Mouse (Mus musculus) hindbrain, embryonic 10.5 days (tissue): ENCODE measurements at regions not wholly inside any gene's neighbourhood (a gene's known extent, or its start where the extent isn't known, plus 50 kb on each side); places are given as distances from the start of the nearest gene placed in this dataset.

Source experiments
- DNase-seq: peaks from one replicate; pipeline ENCODE4 v3.0.0-alpha.2; 2017; ENCODE audit warnings: low spot score
- H3K27ac ChIP-seq: fragments of 300-500 bp; sonication (generic); 2 replicates; pipeline ENCODE4 v1.5.1; 2016; ENCODE audit warnings: mild to moderate bottlenecking, moderate library complexity
- H3K27me3 ChIP-seq: fragments of 300-500 bp; sonication (generic); 2 replicates; pipeline ENCODE4 v1.6.1; 2016; ENCODE audit warnings: mild to moderate bottlenecking; ENCODE audit not compliant: poor library complexity, insufficient read depth, severe bottlenecking
- H3K36me3 ChIP-seq: fragments of 300-500 bp; sonication (generic); 2 replicates; pipeline ENCODE4 v1.6.1; 2016; ENCODE audit warnings: mild to moderate bottlenecking, moderate library complexity
- H3K4me1 ChIP-seq: fragments of 300-500 bp; sonication (generic); replicated peaks from 2 replicates; pipeline ENCODE4 v1.6.1; 2016; ENCODE audit warnings: mild to moderate bottlenecking
- H3K4me3 ChIP-seq: fragments of 300-500 bp; sonication (generic); 2 replicates; pipeline ENCODE4 v1.5.1; 2016; ENCODE audit warnings: mild to moderate bottlenecking, moderate library complexity
- H3K9me3 ChIP-seq: fragments of 300-500 bp; sonication (generic); 2 replicates; pipeline ENCODE4 v1.6.1; 2016; ENCODE audit warnings: mild to moderate bottlenecking, moderate library complexity
- WGBS: fragments of 180-500 bp; shearing (Covaris S2); methylation state at CpG from one replicate; pipeline ENCODE4 v1.1.7; 2016; 5-methylcytosine and 5-hydroxymethylcytosine counted together

- H3K27me3 ChIP-seq: peaks cover 26% of the 10 kb centered on the region
- no peak overlapping the region for H3K4me3 ChIP-seq
- H3K4me1 ChIP-seq: peaks cover 23% of the 10 kb centered on the region
- H3K27ac ChIP-seq: 0 out of 2 replicates have a peak overlapping the region, but pooled peaks have one; percentile 35
- no peaks in the 10 kb centered on the region for H3K9me3 ChIP-seq
- no peaks in the 10 kb centered on the region for H3K36me3 ChIP-seq
- no peak for DNase-seq
- 89% methylated on average over 13 of the region's 13 CpGs for WGBS
These were observed 160.9 kb downstream of the Phlda1 start for GRCm38 (mm10) chr10:111666963-111667362.

GRCm38 (mm10) chr10:111668639-111669038 lies 162.6 kb downstream of the Phlda1 start:
- Histone ChIP-seq H3K36me3 (no peaks in the 10 kb centered on the region), H3K4me1 (peaks cover 40% of the 10 kb centered on the region), H3K4me3 (no peak overlapping the region), H3K27me3 (peaks cover 25% of the 10 kb centered on the region; the same call in 1 of the 2 replicates), H3K9me3 (no peaks in the 10 kb centered on the region), H3K27ac (peak overlapping the region; percentile 74)
- DNase-seq: no peak
- WGBS: 88% methylated on average over 1 of the region's 1 CpGs

- peaks cover 47% of the 10 kb centered on the region for H3K4me1 ChIP-seq
- peak overlapping the region; percentile 74 for H3K27ac ChIP-seq
- peaks cover 25% of the 10 kb centered on the region; the same call in 1 of the 2 replicates for H3K27me3 ChIP-seq
- WGBS: 45% methylated on average over 6 of the region's 6 CpGs
- no peaks in the 10 kb centered on the region for H3K36me3 ChIP-seq
- no peaks in the 10 kb centered on the region for H3K9me3 ChIP-seq
- peak; percentile 65 for DNase-seq
- no peak overlapping the region for H3K4me3 ChIP-seq
These were observed 163.6 kb downstream of the Phlda1 start for GRCm38 (mm10) chr10:111669658-111670057.

- no peaks in the 10 kb centered on the region for H3K9me3 ChIP-seq
- peaks cover 47% of the 10 kb centered on the region for H3K4me1 ChIP-seq
- no peak for DNase-seq
- H3K36me3 ChIP-seq: no peaks in the 10 kb centered on the region
- peak overlapping the region; percentile 79 for H3K27ac ChIP-seq
- WGBS: 94% methylated on average over 14 of the region's 14 CpGs
- peaks cover 18% of the 10 kb centered on the region; the same call in 1 of the 2 replicates for H3K27me3 ChIP-seq
- no peak overlapping the region for H3K4me3 ChIP-seq
These were observed 164.6 kb downstream of the Phlda1 start for GRCm38 (mm10) chr10:111670666-111671065.

- peak overlapping the region; percentile 60 for H3K27ac ChIP-seq
- peaks cover 8% of the 10 kb centered on the region; the same call in 1 of the 2 replicates for H3K27me3 ChIP-seq
- DNase-seq: peak; percentile 47
- H3K9me3 ChIP-seq: no peaks in the 10 kb centered on the region
- H3K4me3 ChIP-seq: no peak overlapping the region
- peaks cover 52% of the 10 kb centered on the region for H3K4me1 ChIP-seq
- no peaks in the 10 kb centered on the region for H3K36me3 ChIP-seq
- 47% methylated on average over 12 of the region's 12 CpGs for WGBS
These were observed 166.6 kb downstream of the Phlda1 start for GRCm38 (mm10) chr10:111672454-111673316.

- no peak overlapping the region for H3K4me3 ChIP-seq
- peak overlapping the region; percentile 60; the same call in 1 of the 2 replicates for H3K27ac ChIP-seq
- H3K9me3 ChIP-seq: no peaks in the 10 kb centered on the region
- H3K4me1 ChIP-seq: peaks cover 52% of the 10 kb centered on the region
- H3K36me3 ChIP-seq: no peaks in the 10 kb centered on the region
- H3K27me3 ChIP-seq: peaks cover 8% of the 10 kb centered on the region; the same call in 1 of the 2 replicates
- DNase-seq: no peak
These were observed 167.2 kb downstream of the Phlda1 start for GRCm38 (mm10) chr10:111673317-111673610.

- no peaks in the 10 kb centered on the region for H3K36me3 ChIP-seq
- DNase-seq: no peak
- H3K27ac ChIP-seq: no peak overlapping the region
- no peak overlapping the region for H3K4me3 ChIP-seq
- WGBS: 64% methylated on average over 4 of the region's 4 CpGs
- H3K9me3 ChIP-seq: no peaks in the 10 kb centered on the region
- H3K4me1 ChIP-seq: peaks cover 30% of the 10 kb centered on the region
- no peaks in the 10 kb centered on the region for H3K27me3 ChIP-seq
These were observed 170.2 kb downstream of the Phlda1 start for GRCm38 (mm10) chr10:111676255-111676654.

- Histone ChIP-seq H3K27ac (no peak overlapping the region), H3K36me3 (no peaks in the 10 kb centered on the region), H3K9me3 (no peaks in the 10 kb centered on the region), H3K4me1 (0 out of 2 replicates have a peak, but pooled peaks cover 4% of the 10 kb centered on the region), H3K27me3 (no peaks in the 10 kb centered on the region), H3K4me3 (no peak overlapping the region)
- DNase-seq: no peak
- WGBS: 91% methylated on average over 4 of the region's 4 CpGs
These were observed 174.8 kb downstream of the Phlda1 start for GRCm38 (mm10) chr10:111680919-111681318.

GRCm38 (mm10) chr10:111684409-111685346 lies 178.6 kb downstream of the Phlda1 start:
- WGBS: 87% methylated on average over 10 of the region's 10 CpGs
- 0 out of 2 replicates have a peak, but pooled peaks cover 5% of the 10 kb centered on the region for H3K4me1 ChIP-seq
- no peak for DNase-seq

GRCm38 (mm10) chr10:111686585-111686984 lies 180.5 kb downstream of the Phlda1 start:
- Histone ChIP-seq H3K9me3 (no peaks in the 10 kb centered on the region), H3K4me3 (no peak overlapping the region), H3K27ac (no peak overlapping the region), H3K4me1 (0 out of 2 replicates have a peak, but pooled peaks cover 5% of the 10 kb centered on the region), H3K27me3 (no peaks in the 10 kb centered on the region), H3K36me3 (no peaks in the 10 kb centered on the region)
- DNase-seq: no peak
- whole genome bisulfite sequencing: 60% methylated on average over 5 of the region's 5 CpGs

More at GRCm38 (mm10) chr10:111684409-111685346, 178.6 kb downstream of the Phlda1 start:
- Histone ChIP-seq H3K27ac (no peak overlapping the region), H3K9me3 (no peaks in the 10 kb centered on the region), H3K36me3 (no peaks in the 10 kb centered on the region), H3K4me3 (no peak overlapping the region), H3K27me3 (no peaks in the 10 kb centered on the region)

- Histone ChIP-seq H3K36me3 (no peaks in the 10 kb centered on the region), H3K9me3 (no peaks in the 10 kb centered on the region), H3K4me3 (no peak overlapping the region), H3K27ac (no peak overlapping the region), H3K4me1 (peaks cover 10% of the 10 kb centered on the region; the same call in 1 of the 2 replicates), H3K27me3 (no peaks in the 10 kb centered on the region)
- no peak for DNase-seq
- 79% methylated on average over 10 of the region's 10 CpGs for WGBS
These were observed 183.5 kb downstream of the Phlda1 start for GRCm38 (mm10) chr10:111689587-111689986.

GRCm38 (mm10) chr10:111693762-111694161 lies 187.7 kb downstream of the Phlda1 start:
- Histone ChIP-seq H3K4me3 (no peak overlapping the region), H3K27me3 (no peaks in the 10 kb centered on the region), H3K9me3 (peaks cover 3% of the 10 kb centered on the region; the same call in 1 of the 2 replicates), H3K4me1 (peaks cover 12% of the 10 kb centered on the region), H3K27ac (no peak overlapping the region), H3K36me3 (no peaks in the 10 kb centered on the region)
- no peak for DNase-seq
